Mouse (Mus musculus): Measurements from ENCODE around the gene Nfil3. TPM values are rescaled to one million over a fixed set of nuclear protein-coding genes. Genes with fewer than 3 reads are reported as not detected.

The Nfil3 gene
- polyA plus RNA-seq, 1 experiment from 2014 or later = 35.3 TPM

- H3K9ac ChIP-seq (ENCODE audit: low read depth, low read length) = no peak overlapping the region
- H3K4me3 ChIP-seq (ENCODE audit: low read depth, low read length) = no peak overlapping the region
- H3K27me3 ChIP-seq (ENCODE audit: control insufficient read depth, insufficient read depth, low read length) = no peaks in the 10 kb centered on the region
- H3K36me3 ChIP-seq (ENCODE audit: control insufficient read depth, insufficient read depth, low read length) = no peaks in the 10 kb centered on the region
- H3K9me3 ChIP-seq (replicated peaks; ENCODE audit: control insufficient read depth, low read length) = no peaks in the 10 kb centered on the region
- no peak overlapping the region for H3K27ac ChIP-seq (ENCODE audit: low read depth, low read length)
- WGBS (ENCODE audit: insufficient replicate concordance) = 43% methylated on average over 4 of the region's 4 CpGs
- no peaks in the 10 kb centered on the region; the same call in 1 of the 2 replicates for H3K4me1 ChIP-seq (ENCODE audit: control insufficient read depth, insufficient read depth, low read length)
- no peak overlapping the region for H3K4me2 ChIP-seq
- ATAC-seq (replicated peaks; ENCODE audit: insufficient number of reproducible peaks, low FRiP score, low TSS enrichment) = no peak
Observed at GRCm38 (mm10) chr13:52944116-52944515, 36.8 kb downstream of the Nfil3 start.

GRCm38 (mm10) chr13:52942876-52943388, 37.9 kb downstream of the Nfil3 start:
- WGBS (ENCODE audit: insufficient replicate concordance) = 75% methylated on average over 1 of the region's 1 CpGs

GRCm38 (mm10) chr13:52940956-52941355, 39.9 kb downstream of the Nfil3 start:
- no peak overlapping the region for H3K4me3 ChIP-seq (ENCODE audit: low read depth, low read length)
- no peak overlapping the region for H3K4me2 ChIP-seq
- no peaks in the 10 kb centered on the region; the same call in 1 of the 2 replicates for H3K4me1 ChIP-seq (ENCODE audit: control insufficient read depth, insufficient read depth, low read length)
- H3K9ac ChIP-seq (ENCODE audit: low read depth, low read length) = no peak overlapping the region
- no peak overlapping the region for H3K27ac ChIP-seq (ENCODE audit: low read depth, low read length)
- H3K9me3 ChIP-seq (replicated peaks; ENCODE audit: control insufficient read depth, low read length) = no peaks in the 10 kb centered on the region
- no peak for ATAC-seq (replicated peaks; ENCODE audit: insufficient number of reproducible peaks, low FRiP score, low TSS enrichment)
- no peaks in the 10 kb centered on the region for H3K36me3 ChIP-seq (ENCODE audit: control insufficient read depth, insufficient read depth, low read length)
- H3K27me3 ChIP-seq (ENCODE audit: control insufficient read depth, insufficient read depth, low read length) = no peaks in the 10 kb centered on the region
- WGBS (ENCODE audit: insufficient replicate concordance) = 74% methylated on average over 7 of the region's 7 CpGs

More at GRCm38 (mm10) chr13:52942876-52943388, 37.9 kb downstream of the Nfil3 start:
- H3K9me3 ChIP-seq (replicated peaks; ENCODE audit: control insufficient read depth, low read length) = no peaks in the 10 kb centered on the region
- H3K27ac ChIP-seq (ENCODE audit: low read depth, low read length) = no peak overlapping the region
- H3K27me3 ChIP-seq (ENCODE audit: control insufficient read depth, insufficient read depth, low read length) = no peaks in the 10 kb centered on the region
- no peaks in the 10 kb centered on the region; the same call in 1 of the 2 replicates for H3K4me1 ChIP-seq (ENCODE audit: control insufficient read depth, insufficient read depth, low read length)
- no peaks in the 10 kb centered on the region for H3K36me3 ChIP-seq (ENCODE audit: control insufficient read depth, insufficient read depth, low read length)
- no peak for ATAC-seq (replicated peaks; ENCODE audit: insufficient number of reproducible peaks, low FRiP score, low TSS enrichment)
- H3K4me3 ChIP-seq (ENCODE audit: low read depth, low read length) = no peak overlapping the region
- H3K9ac ChIP-seq (ENCODE audit: low read depth, low read length) = no peak overlapping the region
- H3K4me2 ChIP-seq = no peak overlapping the region

- ATAC-seq (replicated peaks; ENCODE audit: insufficient number of reproducible peaks, low FRiP score, low TSS enrichment) = no peak
- 55% methylated on average over 10 of the region's 10 CpGs for WGBS (ENCODE audit: insufficient replicate concordance)
- Histone ChIP-seq H3K9ac (ENCODE audit: low read depth, low read length) (no peak overlapping the region), H3K4me2 (no peak overlapping the region), H3K4me3 (ENCODE audit: low read depth, low read length) (no peak overlapping the region), H3K9me3 (replicated peaks; ENCODE audit: control insufficient read depth, low read length) (no peaks in the 10 kb centered on the region), H3K36me3 (ENCODE audit: control insufficient read depth, insufficient read depth, low read length) (no peaks in the 10 kb centered on the region), H3K4me1 (ENCODE audit: control insufficient read depth, insufficient read depth, low read length) (peaks cover 15% of the 10 kb centered on the region), H3K27ac (ENCODE audit: low read depth, low read length) (no peak overlapping the region), H3K27me3 (ENCODE audit: control insufficient read depth, insufficient read depth, low read length) (no peaks in the 10 kb centered on the region)
Observed at GRCm38 (mm10) chr13:52930582-52930981, 50.3 kb downstream of the Nfil3 start.

- Histone ChIP-seq H3K27me3 (ENCODE audit: control insufficient read depth, insufficient read depth, low read length) (no peaks in the 10 kb centered on the region), H3K27ac (ENCODE audit: low read depth, low read length) (peak within 1 kb of the TSS; percentile 75; the same call in 1 of the 2 replicates), H3K4me3 (ENCODE audit: low read depth, low read length) (peak within 1 kb of the TSS; percentile 77), H3K9me3 (replicated peaks; ENCODE audit: control insufficient read depth, low read length) (no peaks in the 10 kb centered on the region), H3K4me1 (ENCODE audit: control insufficient read depth, insufficient read depth, low read length) (peaks cover 15% of the 10 kb centered on the region), H3K36me3 (ENCODE audit: control insufficient read depth, insufficient read depth, low read length) (no peaks in the 10 kb centered on the region), H3K9ac (ENCODE audit: low read depth, low read length) (peak within 1 kb of the TSS; percentile 78), H3K4me2 (peak within 1 kb of the TSS; percentile 76)
- ATAC-seq (replicated peaks; ENCODE audit: insufficient number of reproducible peaks, low FRiP score, low TSS enrichment) = peak; percentile 96
- under 1% methylated on average over 63 of the region's 63 CpGs for WGBS (ENCODE audit: insufficient replicate concordance)
Observed at GRCm38 (mm10) chr13:52929209-52930171, 51.4 kb downstream of the Nfil3 start, which contains the start of gene Auh. Gene Auh, minus strand, starts transcription at chr13:52929681.

GRCm38 (mm10) chr13:52928392-52928791, 52.5 kb downstream of the Nfil3 start:
- Histone ChIP-seq H3K4me3 (ENCODE audit: low read depth, low read length) (peak overlapping the region; percentile 77), H3K9ac (ENCODE audit: low read depth, low read length) (peak overlapping the region; percentile 78; the same call in 1 of the 2 replicates), H3K9me3 (replicated peaks; ENCODE audit: control insufficient read depth, low read length) (no peaks in the 10 kb centered on the region), H3K36me3 (ENCODE audit: control insufficient read depth, insufficient read depth, low read length) (no peaks in the 10 kb centered on the region), H3K27me3 (ENCODE audit: control insufficient read depth, insufficient read depth, low read length) (no peaks in the 10 kb centered on the region), H3K4me2 (peak overlapping the region; percentile 76), H3K27ac (ENCODE audit: low read depth, low read length) (no peak overlapping the region), H3K4me1 (ENCODE audit: control insufficient read depth, insufficient read depth, low read length) (peaks cover 15% of the 10 kb centered on the region)
- 60% methylated on average over 9 of the region's 9 CpGs for WGBS (ENCODE audit: insufficient replicate concordance)
- no peak for ATAC-seq (replicated peaks; ENCODE audit: insufficient number of reproducible peaks, low FRiP score, low TSS enrichment)

GRCm38 (mm10) chr13:52924457-52924856, 56.4 kb downstream of the Nfil3 start:
- Histone ChIP-seq H3K36me3 (ENCODE audit: control insufficient read depth, insufficient read depth, low read length) (no peaks in the 10 kb centered on the region), H3K27me3 (ENCODE audit: control insufficient read depth, insufficient read depth, low read length) (no peaks in the 10 kb centered on the region), H3K4me3 (ENCODE audit: low read depth, low read length) (no peak overlapping the region), H3K4me1 (ENCODE audit: control insufficient read depth, insufficient read depth, low read length) (peaks cover 17% of the 10 kb centered on the region), H3K27ac (ENCODE audit: low read depth, low read length) (no peak overlapping the region), H3K9ac (ENCODE audit: low read depth, low read length) (no peak overlapping the region), H3K9me3 (replicated peaks; ENCODE audit: control insufficient read depth, low read length) (no peaks in the 10 kb centered on the region), H3K4me2 (no peak overlapping the region)
- WGBS (ENCODE audit: insufficient replicate concordance) = 72% methylated on average over 5 of the region's 5 CpGs
- ATAC-seq (replicated peaks; ENCODE audit: insufficient number of reproducible peaks, low FRiP score, low TSS enrichment) = no peak

GRCm38 (mm10) chr13:52921966-52922365, 58.9 kb downstream of the Nfil3 start:
- WGBS (ENCODE audit: insufficient replicate concordance) = 59% methylated on average over 8 of the region's 8 CpGs
- H3K27ac ChIP-seq (ENCODE audit: low read depth, low read length) = no peak overlapping the region
- H3K4me3 ChIP-seq (ENCODE audit: low read depth, low read length) = no peak overlapping the region
- H3K4me1 ChIP-seq (ENCODE audit: control insufficient read depth, insufficient read depth, low read length) = peaks cover 7% of the 10 kb centered on the region
- H3K27me3 ChIP-seq (ENCODE audit: control insufficient read depth, insufficient read depth, low read length) = no peaks in the 10 kb centered on the region
- H3K9me3 ChIP-seq (replicated peaks; ENCODE audit: control insufficient read depth, low read length) = no peaks in the 10 kb centered on the region
- ATAC-seq (replicated peaks; ENCODE audit: insufficient number of reproducible peaks, low FRiP score, low TSS enrichment) = no peak
- no peaks in the 10 kb centered on the region for H3K36me3 ChIP-seq (ENCODE audit: control insufficient read depth, insufficient read depth, low read length)
- H3K4me2 ChIP-seq = no peak overlapping the region
- H3K9ac ChIP-seq (ENCODE audit: low read depth, low read length) = no peak overlapping the region

All from heart, embryonic 11.5 days (tissue).